Mouse (Mus musculus): ENCODE measurements around the gene St6galnac3. TPM values are rescaled to one million over a fixed set of nuclear protein-coding genes. Genes with fewer than 3 reads are reported as not detected.
"Not testable (repeated sequence)": the region's sequence is repeated elsewhere in the genome, so short reads cannot be mapped to it uniquely, and the experiment has no call there.

The St6galnac3 gene
- 10.9 and 16.6 TPM in 2 replicates for total RNA-seq (2021)
- long read RNA-seq, experiment 1, partial matches to known transcripts: 0 of 3 reads
- long read RNA-seq, experiment 1, other reads (novel, unspliced or antisense): 3 of 3 reads
- long read RNA-seq, experiment 2, partial matches to known transcripts: 0 of 1 reads
- long read RNA-seq, experiment 2, other reads (novel, unspliced or antisense): 1 of 1 reads

DNA sequence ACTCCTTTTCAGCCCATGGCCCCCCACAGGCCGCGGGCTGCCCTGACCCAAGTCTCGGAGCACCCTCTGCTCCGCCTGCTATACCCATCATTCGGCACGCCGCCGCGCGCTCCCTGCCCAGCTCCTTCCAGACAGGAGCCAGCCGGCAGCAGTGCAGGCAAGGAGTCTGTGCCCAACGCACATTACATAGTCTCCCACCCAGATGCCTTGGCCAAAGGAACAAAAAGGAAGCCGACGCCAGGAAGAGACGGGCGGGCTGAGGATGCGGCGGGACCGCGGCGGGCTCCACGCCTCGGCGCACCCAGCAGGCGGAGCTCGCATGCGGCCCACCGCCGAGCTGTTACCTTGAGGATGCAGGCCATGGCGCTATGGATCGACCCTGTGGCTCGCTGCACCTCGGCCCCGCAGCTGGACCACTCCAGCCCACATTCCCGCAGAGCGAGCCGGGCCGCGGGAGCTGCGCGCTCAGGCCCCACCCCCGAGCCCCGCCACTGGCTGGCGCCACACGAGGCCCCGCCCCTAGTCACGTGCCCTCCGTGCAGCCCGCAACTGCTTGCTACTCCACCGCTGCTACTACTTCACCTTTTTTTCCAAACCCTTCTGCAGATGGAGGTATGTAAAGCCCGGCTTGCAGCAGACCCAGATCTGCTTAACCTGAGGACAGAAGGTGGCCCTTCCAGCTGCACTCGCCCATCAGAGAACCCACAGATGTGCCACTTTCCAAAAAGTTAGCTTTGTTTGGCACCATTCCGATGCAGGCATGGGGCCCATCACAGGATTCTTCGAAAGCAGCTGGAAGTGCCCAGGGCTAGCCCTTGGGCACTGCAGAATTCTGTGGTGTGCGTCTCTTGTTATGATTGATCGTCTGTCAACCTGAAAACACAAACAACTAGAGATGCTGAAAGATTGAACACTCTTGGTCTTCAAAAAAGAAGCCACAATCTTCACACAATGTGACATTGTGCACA, at the start of gene St6galnac3:
Gene St6galnac3 (minus strand): TSS at position 474 of the 968 bp plus-strand sequence.
- peak; percentile 92 for DNase-seq

DNA sequence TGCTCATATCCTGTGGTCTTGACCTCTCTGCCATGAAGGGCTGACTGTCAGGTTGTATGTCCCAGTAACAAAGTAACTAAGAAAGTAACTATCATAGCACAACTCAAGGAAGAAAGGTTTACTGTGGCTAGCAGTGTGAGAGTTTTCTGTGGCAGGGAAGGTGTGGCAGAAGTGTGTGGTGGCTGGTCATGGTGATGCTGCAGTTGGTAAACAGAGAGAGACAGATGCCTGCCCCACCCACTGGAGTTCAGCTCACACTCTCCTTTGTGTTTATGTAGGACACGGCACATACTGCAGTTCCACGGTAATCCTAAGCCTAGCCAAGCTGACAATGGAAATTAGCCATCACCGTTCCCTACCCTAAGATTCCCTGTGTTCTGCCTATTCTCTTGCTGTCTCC, 49.6 kb upstream of the St6galnac3 start:
- no peak for DNase-seq

DNA sequence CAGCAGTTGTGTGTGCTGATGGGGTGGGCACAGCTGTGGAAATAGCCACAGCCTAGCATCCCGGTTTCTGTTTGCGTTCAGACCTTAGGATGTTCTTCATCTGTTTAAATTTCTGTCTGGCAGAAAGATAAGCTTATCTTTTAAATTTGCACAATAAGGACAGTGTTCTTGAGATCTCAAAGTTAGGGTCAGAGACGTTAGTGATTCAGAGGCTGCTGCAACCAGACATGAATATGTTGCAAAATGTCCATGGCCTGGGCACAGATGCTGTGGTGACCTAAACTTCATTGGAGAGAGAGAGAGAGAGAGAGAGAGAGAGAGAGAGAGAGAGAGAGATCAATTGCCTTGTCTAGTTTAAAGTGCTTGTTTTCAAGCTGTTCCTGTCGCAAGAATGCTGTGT, 46.5 kb upstream of the St6galnac3 start:
- no peak for DNase-seq

DNA sequence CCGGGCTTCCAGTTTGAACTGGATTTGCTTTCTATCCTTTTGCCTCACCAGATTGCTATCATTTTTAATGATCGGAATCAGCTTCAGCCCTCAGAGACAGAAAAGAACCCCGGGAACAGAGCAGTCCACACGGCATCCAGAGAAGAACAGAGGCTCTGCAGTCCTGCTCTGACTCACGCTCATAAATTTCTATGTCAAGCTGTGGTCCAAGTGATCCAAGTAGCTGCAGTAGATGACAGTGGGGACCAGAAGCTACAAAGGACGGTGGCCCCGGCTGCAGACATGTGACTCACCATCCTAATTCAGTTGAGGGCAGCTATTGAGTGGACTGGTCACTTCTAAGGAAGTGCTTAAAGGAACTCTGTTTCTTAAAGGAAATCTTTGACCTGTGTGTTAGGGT, 45.6 kb upstream of the St6galnac3 start:
- DNase-seq: peak; percentile 35

DNA sequence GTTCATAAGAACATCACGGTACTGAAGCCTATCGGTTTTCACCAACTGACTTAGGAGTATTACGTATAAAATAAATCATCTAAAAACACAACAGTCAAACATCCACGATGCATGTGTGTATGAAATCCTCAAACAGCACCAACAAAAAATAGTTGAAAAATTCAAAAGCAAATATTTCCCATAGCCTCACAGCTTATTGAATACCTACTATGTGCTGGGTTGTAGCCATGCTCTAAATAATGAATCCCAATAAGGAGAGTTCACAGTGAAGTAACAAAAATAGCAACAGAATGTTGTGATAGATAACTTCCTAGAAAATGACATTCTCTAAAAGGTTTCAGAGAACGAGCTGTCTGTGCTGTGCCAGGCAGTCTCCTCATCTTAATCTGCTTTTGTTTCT, 44.2 kb upstream of the St6galnac3 start:
- DNase-seq: no peak

DNA sequence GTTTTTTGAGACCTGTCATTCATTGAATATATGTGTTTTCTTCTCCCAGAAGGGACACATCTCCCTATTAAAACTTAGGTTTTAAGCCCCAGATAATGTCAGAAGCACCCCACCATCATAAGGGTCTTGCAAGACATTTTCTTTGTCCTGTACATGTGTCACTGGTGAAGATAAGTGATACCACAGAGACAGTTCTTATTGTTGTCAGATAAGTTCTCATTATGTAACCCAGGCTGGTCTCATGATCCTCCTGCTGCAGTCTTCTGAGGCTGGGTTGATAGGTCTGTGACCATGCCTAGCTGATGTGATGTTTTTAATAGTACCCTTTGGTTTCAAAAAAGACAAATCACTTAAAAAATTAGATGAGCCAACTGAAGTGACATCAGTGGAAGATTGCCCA, 40.2 kb upstream of the St6galnac3 start:
- no peak for DNase-seq

DNA sequence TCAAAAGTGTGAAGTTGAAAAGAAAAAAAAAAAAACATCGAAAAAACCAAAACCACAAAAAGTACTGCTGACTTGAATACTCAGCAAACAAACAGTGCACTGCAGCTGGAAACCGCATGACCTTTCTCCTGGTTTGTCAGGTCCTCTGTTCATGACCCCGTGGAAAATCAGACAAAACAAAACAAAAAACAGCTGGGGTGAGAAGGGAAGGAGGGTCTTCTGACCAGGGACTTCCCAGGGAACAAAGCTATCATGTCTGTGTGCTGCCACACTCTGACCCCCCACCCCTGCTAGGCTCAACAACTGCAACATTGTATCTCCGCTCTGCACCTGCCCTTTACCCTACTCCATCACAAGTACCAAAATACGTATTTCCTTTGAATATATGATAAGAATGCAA, 39.8 kb upstream of the St6galnac3 start:
- DNase-seq: no peak

DNA sequence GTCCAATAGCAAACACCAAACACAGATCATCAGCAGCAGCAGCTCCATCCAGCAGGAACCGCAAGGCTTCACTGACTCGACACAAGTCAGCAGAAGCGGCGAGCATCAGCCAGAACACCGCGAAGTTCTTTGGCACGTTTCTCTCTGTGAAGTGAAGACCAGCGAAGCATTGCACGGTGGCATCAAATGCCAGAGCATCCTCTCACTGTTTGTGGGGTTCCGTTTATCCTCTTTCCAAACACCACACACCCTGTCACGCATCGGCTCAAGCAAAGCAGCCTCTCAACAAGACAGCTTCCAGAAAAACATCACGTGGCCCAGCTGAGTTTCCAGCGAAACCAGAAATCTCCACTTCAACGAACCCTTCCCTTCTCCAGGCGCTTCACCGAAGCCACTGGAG, 36.2 kb upstream of the St6galnac3 start:
- no peak for DNase-seq

DNA sequence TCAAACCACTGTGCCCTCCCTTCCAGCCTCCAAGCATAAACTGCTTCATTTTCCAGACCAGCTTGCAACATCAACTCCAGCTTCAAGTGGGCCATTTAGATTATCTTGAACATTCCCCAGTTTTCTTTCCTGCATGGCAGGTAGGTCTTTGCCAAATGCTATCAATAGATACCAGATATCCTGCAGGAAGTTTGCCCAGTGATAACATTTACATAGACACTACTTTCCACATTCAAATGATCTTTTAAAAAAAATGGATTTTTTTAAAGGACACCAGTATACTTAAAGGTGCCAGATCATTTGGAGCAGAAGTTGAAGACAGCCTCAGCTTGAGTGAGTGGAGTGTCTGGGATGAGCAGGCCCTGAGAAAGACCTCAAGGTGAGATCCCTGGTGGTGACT, 34.3 kb upstream of the St6galnac3 start:
- DNase-seq: no peak

DNA sequence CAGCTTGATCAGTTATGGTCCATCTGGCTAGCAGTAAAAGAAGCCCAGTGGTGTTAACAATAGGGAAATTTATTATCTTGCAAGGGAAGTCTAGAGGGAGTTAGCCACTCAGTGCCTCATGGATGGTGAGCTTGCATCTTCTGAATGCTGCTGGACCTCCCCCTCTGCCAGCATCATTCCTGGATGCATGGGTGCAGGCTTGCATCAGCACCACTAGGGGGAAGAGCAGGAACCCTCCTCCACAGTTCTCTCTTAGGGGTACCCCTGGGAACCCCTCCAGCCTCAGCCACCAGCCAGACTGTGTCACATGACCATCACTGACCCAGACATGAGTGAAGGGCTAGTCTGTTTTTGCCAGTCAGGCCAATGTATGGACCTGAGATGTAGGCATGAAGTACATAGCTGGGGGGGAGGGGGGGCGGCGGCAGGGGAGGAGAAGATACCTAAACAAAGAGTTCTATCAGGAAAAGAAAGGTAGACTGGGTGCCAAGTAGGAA, 31.6 kb upstream of the St6galnac3 start:
- no peak for DNase-seq

DNA sequence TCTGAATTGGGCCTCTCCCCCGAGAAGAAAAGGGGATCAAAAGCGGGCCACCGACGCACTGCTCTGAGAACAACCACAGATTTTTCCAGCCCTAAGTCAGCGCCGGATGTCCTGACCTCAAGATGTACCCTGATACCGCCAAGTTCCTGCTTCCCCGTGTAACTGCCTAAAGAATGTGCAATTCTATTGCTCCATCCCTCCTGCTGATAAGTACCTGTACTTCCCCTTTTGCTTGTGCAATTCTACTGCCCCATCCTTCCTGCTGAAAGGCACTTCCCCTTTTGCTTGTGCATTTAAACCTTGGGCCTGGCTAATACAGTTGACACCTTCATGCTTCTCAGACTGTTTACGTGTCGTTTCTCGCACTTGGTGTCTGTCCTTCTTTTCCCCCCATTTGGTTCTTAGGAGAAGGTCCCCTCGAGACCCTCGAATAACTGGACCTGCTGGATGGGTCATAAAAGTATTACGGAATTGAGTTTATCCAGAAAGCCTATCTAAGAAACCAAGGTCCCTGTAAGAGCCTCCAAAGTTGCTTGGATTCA, 30.9 kb upstream of the St6galnac3 start:
- DNase-seq: not testable (repeated sequence)

DNA sequence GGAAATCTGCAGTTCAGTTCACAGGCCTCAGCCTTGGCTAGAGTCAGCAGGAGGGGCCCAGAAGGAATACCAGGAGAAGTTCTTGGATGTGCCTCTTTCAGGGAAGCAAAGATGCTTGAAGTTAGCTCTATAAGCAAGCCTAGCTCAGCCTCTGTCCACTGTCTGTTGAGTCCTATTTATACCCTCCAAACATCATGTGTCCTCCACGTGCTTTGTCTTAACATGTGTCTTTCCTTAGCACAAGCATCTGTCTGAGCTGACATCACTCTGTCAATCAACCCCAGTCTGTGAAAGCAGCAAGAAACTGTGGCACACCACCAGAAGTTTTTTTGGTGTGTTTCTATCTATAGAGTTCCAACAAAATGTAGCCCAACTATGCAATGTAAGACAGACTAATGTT, 26.5 kb upstream of the St6galnac3 start:
- no peak for DNase-seq

DNA sequence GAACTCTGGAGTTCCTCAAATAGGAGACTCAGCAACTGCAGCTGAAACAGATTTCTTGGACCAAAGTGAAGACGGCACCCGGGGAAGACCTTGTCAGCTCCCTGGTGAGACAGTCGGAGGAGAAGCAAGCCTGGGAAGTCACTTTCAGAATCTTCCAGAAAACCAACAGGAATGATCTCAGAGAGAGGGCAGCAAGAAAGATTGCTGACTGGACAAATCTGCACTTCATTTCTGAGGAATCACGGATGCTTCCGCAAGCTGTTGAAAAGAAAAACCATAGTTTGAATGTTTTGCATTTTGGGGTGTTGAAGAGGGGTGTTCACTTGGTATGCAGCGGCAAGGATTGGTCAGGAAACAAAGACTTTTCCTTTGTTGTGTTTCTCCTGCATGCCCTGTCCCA, 24.4 kb upstream of the St6galnac3 start:
- DNase-seq: no peak

DNA sequence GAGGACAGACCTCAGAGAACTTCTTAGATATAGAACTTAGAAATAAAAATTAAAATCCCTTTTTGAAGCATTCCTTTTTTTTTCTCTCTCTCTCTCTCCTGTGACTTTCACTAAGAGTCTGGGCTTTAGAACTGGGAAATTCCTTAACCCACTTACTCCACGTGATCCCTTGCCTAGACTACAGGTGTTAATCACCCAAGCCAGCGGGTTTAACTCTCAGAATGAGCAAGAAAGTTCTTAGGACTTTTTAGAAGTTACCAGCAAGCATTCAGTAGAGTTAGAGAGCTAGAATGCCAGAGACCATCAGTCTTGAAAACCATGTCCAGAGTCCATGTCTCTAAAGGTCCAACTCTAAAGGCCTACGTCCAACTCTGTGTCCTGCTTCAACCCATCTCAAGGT, 23.3 kb upstream of the St6galnac3 start:
- no peak for DNase-seq

DNA sequence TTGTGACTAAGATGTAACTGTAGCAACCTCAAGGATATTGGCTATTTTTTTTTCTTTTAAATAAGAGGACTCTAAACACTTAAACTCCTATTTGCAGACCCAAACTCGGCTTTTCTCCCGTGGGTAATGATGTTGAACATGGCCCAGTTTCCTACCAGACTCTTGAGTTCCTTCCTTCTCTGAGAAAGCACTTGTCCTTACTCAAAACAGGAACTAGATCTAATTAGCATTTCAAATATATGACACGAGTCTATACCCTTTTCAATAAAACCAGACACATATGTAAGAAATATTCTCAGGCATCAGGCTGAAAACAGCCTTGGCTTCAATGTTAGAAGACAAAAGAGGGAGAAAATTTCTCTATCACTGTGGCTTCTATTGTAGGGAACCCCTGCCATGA, 20.1 kb upstream of the St6galnac3 start:
- DNase-seq: no peak

DNA sequence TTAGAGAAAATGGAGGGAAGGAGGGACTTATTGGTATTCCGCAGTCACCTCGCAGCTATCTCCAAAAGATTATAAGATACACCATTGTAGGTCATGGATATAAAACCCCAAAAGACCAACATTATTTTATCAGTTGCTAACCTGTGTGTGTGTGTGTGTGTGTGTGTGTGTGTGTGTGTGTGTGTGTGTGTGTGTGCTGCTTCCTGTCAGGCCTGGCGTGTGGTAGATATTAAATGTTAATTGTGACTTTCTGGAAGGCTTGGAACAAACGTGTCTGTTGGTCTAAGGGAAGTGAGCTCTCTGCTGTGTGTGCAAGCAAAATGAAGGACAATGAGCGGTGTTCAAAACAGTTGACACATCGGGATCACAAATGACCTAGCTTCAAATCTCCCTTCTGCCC, 19.5 kb upstream of the St6galnac3 start:
- DNase-seq: no peak

DNA sequence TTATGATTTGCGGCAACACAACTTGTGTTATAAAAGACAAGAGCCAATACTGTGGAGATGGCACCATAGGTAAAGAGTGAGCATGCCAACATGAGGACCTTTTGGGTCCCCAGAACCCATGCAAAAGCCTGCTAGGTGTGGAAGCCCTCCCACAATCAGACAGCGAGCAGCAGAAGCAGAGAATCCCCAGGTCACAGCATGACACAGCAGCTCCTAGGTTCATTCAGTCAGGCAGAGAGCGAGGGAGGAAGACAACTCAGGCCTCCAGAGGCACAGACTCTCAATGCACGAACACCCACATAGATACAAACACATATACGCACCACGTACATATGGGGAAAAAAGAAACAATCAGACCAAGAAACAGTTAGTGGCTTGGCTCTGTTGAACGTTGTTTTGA, 16.8 kb upstream of the St6galnac3 start:
- no peak for DNase-seq

DNA sequence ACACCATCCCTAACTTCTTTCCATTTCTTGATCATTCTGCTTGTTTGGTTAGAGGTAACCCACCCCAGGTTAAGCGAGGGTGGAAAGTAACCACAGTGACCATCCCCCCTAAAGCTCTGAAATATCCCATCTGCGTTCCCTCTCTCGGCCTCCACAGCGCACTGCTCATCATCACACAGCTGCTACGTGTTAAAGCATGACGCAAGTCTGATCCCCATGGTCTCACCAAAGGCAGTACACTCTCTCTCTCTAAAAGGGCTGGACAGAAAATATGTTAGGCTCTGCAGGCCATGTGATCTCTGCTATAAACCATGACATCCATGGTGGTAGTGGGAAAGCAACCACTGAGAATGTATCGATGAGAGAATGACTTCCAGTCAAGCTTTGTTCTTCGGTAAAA, 14.4 kb upstream of the St6galnac3 start:
- DNase-seq: no peak

DNA sequence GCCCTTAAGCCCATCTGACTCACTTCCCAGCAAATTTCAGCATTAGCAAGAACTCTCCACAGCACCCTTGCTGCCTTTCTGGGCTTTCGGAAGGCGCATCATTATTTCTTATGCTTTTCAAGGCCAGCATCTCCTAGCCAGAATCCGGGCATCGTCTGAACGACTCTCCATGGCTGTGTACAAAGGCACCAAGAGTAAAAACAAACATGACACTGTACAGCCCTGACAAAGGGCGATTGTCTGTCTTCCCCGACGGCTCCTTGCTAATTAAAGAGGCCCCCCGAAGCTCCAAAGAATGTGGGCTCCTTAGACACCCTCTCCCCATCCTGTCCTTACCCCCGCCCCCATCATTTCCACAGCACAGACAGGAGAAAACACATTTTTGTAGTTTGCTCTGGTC, 13.4 kb upstream of the St6galnac3 start:
- no peak for DNase-seq

DNA sequence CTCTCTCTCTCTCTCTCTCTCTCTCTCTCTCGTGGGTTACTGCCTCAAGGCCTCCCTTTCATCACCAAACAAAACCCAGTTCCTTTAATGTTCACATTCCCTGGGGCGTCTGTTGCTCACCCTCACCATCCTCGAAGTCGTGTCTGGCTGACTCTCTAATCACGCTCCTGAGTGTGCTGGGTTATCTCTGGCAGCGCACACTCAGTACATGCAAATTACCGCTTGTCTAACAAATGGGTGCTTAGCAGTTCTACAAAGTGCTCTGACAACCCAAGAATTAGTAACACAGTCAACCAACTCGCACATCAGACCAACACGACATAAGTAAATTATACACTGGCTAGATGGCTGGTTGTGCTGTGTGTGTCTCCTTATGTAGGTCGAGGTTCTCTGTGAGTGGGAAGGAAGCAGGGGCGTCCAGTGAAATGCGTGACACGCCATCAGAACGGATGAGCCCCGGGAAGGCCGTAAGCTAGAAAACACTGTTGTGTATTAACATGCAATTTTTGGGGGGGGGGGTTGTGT, 11.8 kb upstream of the St6galnac3 start:
- DNase-seq: no peak

DNA sequence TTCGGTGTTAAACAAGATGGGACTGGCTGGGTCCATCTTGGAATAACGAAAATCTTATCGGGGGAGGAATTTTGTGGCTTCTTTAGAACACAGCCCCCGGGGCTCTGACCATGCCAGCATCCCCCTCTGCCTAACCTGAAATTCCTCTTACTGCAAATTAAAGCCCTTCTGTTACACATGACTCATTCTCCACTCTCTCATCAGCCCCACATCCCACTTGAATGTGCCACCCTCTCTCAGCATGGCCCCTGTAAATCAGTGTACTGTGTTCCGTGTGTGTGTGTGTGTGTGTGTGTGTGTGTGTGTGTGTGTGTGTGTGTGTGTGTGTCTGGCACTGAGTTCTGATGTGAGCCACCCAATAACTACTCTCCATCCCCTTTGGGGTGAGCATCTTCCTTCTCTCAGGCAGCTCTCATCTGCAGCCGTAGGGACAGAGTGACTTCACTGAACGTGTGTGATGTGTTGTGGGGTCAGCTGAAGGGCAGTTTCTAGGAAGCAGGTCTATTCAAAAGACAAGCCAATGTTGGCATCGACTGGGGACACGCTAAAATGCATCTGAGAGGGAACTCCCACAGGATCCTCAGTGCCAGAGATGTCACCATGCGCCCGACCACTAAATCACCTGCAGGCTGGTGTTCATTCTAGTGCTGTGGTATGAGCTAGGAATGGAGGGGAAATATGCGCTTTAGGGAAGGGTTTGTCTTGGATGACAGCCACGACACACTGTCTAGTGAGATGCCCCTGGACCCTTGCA, 11.0 kb upstream of the St6galnac3 start:
- no peak for DNase-seq

DNA sequence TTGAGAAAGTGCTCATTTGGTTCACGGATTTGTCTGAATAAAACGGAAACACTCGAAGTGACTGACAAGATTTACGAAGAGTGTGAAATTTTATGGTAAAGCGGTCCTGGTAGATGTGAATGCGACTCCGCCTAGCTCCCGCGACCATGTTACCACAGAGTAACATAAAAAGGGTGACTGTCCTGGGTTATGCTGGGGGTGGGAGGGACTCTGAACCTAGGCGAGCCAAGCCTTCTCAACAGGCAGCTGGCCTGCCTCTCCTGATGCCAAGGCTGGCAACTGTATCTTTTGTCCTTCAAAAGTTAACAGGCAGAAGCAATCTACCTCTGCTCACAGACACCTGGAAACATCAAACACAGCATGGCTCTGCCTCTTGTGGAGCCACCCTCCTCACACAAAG, 9.8 kb upstream of the St6galnac3 start:
- no peak for DNase-seq

Measured in adrenal gland, postnatal 14 days (tissue).